Mouse (Mus musculus) kidney, postnatal 10 days (tissue): ENCODE measurements around the gene Prkag1.

Experiments used
- DNase-seq: peaks from one replicate; pipeline ENCODE4 v3.0.0; 2021; ENCODE audit warnings: mixed read lengths

Prkag1 gene

DNA sequence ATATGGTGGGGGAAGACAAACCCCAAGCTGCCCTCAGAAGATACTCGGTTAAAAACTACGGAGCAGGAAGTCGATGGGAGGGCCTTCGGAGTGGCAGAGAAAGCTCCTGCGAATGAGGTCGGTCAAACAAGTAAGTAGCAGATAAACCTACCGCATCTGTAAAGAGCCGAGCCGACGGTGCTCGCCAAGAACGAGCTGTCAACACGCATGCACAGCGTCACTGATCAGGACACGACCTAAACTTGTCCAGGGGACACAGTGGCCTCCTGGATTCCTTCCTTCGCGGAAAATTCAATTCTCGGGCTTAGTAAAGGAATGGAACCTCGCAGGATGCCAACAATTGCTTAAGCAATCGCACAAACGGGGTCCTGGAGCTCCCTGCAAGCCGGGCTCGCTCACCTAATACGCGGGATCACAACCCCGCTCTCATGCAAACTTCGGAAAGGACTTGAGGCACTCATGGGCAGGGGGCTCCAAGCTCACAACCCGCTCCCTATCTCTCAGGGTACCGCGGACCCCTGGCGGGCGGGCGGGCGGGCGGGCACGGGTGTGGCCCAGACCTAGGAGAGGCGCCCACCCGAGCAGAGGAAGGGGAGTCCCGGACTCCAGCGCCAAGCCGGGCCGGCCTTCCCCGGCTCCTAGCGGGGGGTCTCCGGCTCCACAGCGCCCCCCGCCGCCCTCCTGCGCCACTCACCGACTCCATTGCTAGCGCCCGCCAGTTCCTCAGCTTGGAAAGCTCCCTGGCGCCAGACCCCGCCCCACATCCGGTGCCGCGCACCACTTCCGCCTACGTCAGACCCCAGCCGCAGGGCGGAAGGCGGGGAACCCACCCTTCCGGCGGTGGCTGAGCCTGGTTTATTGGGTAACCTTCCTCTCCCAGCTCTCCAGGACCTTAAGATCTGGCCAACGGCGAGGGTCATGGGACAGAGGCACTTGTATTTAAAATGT lies at the start of gene Prkag1:
Prkag1 (minus strand) TSS at position 786 of the 948 bp plus-strand sequence.
- DNase-seq, result peak; percentile 98

DNA sequence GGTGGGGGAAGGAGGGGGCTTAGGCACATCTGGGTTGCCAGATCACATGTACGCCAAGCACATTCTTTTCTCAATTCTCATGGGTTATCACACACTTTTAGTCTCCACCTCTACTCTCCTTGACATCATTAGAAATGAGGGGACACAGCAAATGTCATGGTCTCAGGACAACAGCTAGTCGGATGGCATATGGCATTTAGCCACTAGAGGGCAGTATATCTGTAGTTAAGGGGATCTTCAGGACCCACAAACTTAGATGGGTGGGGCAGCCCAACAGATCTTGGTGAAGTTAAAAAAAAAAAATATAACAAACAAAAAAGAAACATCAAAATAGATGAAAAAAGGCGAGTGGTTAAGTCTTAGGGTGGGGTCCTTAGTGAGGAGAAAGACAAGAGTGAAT lies 46.0 kb upstream of the Prkag1 start:
- DNase-seq, result peak; percentile 82

DNA sequence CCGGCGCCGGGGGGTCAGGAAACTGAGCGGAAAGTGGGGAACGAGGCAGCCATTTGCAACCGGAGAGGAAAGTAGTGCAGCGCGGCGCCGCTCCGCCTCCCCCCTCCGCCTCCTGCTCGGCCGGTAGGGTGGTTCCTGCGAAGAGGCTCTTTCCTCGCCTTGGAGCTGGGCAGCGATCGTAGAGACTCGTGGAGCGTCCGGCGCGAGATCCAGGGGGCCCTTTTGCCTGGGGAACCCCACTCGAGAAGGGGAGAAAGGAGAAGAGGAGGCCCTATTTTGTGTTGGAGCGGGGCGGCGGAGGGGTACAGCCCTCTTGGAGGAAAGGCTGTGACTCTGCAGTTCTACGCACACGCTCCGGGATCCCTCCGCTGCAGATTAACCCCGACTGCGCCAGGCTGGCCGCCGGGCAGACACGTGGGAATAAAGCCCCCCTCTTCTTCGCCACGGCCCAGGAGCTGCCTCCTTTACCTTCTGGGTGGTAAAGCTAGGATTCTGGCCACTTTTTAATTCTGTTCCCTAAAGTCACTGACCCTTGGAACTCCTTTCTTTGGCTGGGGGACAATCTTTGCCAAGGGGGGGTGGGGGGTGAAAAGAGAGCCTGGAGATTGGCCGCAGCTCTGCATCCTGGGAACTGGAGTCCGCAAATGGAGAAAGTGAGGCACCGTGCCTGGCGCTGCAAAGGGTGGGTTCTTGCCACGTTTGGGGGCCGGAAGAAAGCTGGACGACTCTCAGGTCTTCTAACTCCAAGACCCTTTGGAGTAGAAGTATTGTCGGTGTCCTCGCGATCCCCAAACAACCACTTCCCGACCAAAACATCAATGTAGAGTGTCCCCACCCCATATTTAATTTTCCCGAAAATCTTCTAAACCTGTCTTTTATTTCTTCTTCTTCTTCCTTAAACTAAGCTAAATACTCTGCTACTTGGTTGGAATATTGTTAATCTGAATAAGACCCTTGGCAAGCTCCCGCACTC lies 40.9 kb upstream of the Prkag1 start:
- peak; percentile 96 for DNase-seq

DNA sequence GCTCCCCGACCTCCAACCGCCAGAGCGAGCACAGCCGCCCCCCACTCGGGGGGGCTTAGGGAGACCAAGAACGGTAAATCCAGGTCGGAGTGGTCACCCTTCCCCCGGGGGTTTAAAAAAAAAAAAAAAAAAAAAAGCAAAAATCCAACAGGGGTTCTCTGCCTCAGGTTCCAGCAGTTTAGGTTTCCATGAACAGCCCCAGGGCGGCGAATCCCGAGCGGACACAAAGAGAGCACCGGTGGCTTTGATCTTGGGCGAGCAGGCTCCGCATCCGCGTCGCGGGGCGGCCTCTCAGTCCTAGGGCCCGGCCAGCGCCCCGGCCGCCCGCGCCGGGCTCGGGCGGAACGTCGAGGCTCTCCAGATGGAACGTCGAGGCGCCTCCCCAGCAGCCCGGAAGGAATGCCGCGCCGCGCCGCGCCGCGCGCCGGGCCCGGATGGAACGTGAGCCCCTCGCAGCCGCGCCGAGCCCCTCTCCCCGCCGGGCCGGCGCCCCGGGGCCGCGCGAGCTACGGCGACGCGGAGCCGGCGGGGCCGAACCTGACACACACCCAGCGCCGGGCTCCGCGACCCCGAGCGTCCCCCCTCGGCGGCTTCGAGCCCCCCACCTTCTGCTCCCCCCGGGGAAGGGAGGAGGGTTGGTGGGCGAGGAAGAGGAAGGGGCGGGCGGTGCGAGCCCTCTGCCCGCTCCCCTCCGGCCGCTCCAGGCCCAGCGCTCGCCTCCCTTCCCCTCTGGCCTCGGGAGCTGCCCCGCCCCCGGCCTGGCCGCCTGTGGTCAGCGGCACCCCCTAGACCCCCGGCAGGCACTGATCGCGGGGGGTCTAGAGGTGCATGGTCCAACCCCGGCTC lies 40.0 kb upstream of the Prkag1 start, which contains the start of gene Kmt2d:
Kmt2d (minus strand) TSS at position 135 of the 846 bp plus-strand sequence.
- DNase-seq, result no peak

DNA sequence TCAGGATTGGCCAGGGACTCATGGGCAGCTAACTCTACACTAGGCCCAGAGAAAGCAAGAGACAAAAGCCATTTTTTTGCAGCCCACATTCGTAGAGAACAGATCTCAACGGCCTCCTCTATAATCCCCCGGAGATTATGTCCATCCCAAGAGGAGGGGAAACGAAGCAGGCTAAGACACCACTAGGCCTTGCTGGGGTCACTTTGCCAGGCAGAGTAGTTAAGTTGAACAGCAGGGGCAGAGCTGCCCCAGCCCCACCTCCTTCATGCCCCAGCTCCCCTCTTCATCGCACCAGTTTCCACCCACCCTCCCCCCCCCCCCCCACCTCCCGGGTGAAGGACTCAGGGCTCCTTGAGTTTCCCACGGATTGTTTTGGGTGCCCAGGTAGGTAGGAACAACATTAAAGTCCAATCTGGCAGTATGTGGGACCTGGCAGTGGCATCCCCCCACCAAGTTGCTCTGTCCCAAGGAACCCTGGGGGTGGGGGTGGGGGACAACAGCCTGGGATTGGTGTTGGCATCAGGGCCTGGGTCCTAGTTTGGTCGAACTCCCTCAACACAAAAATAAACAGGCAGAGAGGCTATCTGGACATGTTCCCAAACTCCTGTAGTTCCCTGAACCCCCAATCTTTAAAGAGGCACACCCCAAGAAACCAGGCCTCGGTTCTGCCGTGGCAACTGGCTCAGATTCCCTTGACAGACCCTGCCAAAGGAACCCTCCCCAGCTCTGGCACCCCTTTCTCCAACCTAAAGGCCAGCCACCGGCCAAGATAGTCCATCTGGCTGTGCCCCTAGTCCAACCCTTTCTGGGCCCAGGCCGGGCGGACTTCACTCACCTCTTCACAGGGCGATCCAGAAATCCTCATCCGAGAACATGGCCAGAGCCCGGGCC lies 39.1 kb upstream of the Prkag1 start:
- peak; percentile 63 for DNase-seq

DNA sequence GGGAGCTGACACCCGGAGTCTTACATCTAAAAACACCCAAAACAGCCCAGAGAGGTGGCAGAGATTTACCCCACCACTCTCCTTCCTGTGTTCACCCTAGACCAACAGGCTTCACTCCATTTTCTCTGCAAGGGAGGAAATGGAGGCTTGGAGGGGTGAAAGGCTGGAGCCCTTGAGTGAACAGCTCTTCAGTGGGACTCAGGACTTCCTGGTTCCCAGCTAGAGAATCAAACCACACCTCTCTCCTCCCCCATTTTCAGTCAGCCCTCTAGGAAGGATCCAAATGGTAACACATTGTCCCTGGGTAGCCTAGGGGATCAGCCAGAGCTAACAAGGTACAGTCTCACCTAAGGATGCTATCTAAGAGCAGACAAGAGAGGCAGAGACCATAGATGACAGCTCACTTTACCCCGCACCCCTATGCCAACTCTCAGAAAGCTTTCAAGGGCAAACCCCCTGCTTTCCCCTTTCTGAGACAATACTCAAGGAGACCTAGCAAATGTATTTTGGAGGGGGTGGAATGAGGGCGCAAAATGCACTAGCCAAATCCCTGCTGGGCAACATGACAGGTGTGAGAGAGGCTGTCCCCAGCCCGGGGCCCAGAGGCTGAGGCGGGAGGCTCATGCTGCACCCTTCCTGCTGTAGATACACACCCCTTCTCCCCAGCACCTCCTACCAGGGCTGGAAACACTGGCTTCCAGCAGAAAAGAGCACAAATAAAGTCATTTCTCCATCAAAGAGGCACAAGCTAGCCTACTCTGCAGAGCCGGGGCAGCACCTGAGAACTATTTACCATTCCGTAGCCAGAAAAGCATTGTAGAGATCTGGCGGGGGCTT lies 38.2 kb upstream of the Prkag1 start:
- no peak for DNase-seq

DNA sequence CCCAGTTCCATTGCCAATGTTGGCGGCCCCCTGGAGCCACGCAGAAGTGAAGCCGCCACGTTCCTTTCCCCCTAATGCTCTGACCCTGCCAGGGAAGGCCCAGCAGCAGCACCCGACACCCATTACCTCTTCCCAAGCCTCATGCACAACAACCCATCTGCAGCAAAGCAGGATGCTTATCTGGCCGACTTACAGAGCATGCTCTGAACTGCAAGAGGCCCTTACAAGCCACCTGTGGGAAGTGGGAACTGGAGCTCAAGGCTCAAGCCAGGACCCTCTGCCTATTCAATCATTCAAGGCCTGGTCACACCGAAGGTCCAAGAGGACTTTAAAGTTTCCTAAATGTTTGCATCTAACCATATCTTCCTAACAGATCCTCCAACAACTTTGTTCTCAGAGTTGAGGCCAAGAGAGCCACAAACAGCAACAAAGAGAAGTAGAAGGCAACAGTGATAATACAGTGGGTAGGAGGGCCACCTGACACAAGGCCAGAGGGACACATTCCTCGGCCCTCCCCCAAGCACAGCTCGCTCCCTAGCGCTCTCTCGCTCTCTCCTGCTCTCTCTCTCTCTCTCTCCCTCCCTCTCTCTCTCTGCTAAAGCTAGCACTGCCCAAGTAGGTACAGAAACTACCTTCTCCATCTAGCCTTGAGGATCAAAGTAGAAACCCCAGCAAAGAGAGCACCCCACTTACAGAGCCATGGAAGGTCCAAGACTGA lies 37.2 kb upstream of the Prkag1 start:
- DNase-seq, result no peak

DNA sequence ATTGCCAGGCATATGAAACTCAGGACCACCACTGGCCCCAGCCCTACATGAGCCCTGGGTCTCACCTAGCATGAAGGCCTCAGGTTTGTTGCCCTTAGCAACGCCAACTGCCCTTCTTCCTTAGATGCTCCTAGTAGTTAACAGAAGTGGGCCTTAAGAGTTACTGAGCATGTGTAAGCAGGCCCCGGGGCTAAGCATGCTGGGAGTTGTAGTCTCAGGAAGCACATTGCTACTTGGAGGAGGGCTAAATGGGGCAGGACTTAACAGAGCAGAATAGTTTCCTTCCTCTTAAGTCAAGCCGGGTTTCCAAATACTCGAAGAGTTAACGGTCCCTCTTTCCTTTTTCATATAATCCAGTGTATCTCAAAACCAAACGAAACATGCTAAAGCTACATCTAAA lies 36.0 kb upstream of the Prkag1 start:
- peak; percentile 74 for DNase-seq

DNA sequence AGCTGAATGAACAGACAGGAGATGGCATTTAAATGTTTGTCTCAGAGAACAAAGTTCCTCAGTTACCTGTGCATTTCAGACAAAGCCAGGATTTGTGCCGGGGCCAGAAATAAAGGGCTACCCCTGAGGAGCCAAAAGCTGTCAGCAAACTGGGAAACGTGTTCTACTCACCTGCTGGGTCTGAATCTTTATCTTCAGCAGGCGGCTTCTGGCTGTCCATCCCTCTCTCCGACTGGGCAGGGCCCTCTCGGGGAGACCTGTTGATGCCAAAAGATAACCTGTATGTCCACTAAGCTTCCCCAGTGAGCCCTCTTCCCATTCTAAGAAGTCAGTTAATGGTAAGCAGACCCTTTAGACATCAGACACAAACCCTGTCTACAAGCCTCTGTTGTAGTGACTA lies 35.2 kb upstream of the Prkag1 start:
- no peak for DNase-seq

DNA sequence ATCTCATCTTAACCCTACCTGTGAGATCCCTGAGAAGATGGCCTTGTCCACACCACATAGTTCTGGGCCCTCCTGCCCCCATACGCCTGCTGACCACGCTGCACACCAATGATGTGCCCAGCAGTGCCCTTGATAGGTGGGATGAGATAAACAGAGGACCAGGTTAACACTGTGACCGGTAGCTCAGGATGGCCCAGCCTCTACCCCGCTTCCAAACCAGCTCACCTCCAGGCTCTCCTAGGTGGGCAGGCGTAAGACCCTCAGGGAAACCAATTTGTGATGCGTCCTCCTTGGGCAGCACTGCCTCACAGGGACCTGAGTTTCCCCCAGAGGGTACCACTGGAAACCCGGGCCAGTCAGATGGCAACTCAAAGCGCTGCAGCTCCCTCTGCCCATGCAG lies 34.5 kb upstream of the Prkag1 start:
- no peak for DNase-seq

DNA sequence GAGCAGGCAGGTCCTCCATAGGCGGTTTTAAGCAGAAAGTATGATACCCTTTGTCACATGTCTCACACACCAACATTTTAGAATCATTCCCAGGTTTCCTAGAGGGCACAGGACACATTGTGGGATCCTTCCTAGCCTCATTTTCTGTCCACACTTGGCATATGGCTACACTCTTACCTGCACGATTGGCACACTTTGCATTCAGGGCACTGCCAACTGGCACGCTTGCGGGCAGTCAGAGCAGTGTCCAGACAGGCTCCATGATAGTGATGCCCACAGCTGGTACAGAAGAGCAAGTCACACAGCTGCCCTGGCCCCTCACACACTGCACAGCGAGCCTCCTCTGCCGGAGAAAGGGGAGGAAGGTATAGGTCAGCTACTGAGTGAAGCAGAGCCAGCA lies 33.6 kb upstream of the Prkag1 start:
- no peak for DNase-seq

DNA sequence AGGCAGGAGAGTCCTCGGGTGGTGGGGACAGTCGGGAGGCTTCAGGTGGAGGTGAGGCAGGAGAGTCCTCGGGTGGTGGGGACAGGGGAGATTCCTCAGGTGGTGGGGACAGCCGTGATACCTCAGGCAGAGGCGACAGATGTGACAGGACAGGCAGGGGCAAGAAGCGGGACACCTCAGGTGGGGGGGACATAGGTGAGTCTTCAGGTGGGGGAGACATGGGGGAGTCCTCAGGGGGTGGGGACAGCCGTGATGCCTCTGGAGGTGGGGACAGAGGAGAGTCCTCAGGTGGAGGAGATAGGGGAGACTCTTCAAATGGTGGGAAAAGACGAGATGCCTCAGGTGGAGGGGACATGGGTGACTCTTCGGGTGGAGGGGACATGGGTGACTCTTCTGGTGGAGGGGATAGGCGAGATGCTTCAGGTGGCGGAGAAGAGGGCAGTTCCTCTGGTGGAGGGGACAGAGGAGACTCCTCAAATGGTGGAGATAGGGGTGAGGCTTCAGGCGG lies 32.2 kb upstream of the Prkag1 start:
- DNase-seq, result no peak

DNA sequence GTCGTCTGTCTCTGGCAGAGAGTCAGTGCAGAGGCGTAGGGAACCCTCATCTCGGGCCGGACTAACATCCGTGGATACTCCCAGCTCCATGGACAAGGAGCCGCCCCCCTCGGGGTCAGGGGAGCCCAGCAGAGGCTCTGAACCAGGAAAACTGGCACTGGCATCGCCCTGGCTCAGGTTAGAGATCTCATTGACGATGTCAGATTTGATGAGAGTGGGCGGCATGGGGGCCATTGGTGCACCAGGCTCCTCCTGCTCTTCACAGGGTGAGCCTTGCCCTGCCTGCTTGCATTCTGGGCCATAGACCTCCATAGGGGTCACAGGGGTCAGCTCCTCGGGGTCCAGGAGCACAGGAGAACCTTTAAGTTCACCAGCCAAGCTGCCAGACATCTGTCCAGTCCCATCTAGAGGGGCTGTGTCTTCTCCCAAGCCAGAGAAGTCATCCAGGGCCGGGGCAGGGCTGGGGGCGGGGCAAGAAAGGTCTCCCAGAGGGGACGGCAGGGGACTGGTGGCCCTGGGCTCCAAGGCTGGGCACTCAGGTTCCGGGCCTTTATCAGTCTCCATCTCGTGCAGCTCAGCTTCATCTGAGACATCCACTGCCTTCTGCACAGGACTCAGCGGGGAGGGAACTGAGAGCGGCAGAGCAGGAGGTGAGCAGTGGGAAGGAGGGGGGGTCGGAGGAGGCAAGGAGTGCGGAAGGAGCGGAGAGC lies 30.5 kb upstream of the Prkag1 start:
- DNase-seq, result peak; percentile 21

DNA sequence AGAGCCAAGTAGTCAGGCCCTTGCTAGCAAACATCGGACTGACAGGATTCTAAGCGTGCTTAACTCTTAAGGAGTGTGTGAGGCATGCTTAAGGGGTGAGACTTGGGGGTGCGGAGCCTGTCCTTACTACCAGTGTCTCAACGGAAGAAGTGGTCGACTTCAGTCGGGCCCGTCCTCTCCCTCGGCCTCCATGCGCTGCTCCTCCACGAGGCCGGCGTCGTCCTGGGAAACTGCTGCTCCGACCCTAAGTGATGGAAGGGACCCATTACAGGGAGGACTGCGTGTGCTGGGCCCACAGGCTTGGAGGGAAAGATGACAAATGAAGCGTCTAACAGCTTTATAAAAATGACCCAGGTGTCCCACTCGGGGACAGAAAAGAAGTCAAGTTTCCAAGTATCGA lies 29.6 kb upstream of the Prkag1 start:
- DNase-seq, result no peak

DNA sequence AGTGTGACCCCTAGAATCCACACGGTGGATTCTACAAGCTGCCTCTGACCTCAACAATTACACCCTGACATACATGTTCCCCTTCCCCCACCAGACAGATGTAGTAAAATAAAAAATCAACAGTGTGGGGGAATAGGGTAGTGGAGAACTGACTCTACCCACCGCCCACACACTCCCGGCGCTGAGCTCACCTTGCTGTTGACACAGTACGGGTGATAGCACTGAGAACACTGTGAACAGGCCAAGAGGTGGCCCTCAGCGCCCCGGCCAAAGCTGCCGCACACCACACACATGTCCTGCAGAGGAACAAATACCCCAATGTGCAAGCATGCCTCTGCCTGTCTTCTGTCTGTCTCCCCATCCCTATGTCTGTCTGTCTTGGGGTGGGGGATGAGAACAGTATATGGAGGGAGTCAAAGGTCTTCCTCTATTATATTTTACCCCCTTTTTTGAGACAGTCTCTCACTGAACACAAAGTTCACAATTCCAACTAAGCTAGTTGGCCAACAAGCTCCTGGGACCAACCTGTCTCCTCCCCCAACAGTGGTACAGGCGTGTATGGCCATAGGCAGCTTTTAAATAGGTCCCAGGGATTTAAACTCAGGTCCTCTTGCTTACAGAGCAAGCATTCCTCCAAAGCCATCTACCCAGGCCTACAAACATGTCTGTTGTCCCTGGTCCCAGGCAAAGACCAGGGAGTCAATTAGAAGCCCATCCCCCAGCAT lies 28.2 kb upstream of the Prkag1 start:
- DNase-seq, result no peak

DNA sequence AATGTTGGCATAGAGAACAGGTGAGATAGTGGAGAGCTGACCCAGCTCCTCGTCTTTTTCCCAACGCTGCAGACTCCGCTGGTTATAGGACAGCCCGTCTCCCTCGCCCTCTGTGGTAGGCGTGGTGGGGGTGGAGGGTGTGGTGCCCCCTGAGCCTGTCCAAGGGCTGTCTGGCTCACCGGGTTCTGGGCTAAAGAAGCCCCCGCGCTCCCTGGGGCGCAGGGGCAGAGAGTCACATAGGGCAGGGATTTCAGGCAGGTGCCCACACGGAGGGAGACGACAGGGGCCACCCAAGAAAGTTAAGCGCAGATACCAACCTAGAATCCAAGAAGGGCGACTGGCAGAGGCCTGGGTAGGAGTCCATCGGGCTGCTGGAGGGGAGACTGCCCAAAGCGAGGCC lies 22.9 kb upstream of the Prkag1 start:
- DNase-seq, result no peak

DNA sequence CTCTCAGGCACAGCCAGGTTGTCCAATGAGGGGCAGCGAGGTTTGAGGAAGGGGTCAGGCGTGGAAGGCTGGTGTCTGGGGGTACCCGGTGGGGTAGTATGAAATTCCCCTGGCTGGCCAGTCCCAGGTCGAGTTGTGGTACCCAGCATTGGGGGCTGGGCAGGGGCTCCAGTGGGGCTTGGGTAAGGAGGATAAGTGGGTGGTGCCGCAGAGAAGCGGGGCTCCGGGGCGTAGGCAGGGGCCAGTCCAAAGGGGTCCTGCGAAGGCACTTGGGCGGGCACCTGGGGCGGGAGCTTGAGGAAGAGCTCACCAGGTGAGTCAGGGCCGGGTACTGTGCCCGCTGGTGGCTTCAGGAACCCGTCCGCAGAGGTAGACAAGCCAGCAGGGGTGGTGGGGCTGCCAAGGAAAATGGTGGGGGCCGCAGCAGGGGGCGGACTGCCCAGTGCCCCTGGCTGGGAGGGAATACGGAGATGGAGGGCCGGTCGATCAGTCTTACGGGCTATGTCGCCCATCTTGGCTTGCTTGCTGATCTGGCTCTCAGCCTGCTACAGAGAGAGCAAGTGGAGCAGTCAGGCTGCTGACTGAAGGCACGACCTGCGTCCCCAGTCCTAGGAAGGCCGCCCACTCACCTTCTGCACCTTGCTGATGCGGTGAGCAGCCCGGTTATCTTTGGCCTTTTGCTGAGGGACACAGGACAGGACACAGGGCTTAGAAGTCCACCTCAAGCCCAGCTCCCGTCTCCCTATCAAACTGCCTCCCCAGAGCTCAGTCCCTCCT lies 22.0 kb upstream of the Prkag1 start:
- DNase-seq, result peak; percentile 14
